Comparison of ENCODE assay signal across 16 mouse cellular contexts in the genomic region with DNA sequence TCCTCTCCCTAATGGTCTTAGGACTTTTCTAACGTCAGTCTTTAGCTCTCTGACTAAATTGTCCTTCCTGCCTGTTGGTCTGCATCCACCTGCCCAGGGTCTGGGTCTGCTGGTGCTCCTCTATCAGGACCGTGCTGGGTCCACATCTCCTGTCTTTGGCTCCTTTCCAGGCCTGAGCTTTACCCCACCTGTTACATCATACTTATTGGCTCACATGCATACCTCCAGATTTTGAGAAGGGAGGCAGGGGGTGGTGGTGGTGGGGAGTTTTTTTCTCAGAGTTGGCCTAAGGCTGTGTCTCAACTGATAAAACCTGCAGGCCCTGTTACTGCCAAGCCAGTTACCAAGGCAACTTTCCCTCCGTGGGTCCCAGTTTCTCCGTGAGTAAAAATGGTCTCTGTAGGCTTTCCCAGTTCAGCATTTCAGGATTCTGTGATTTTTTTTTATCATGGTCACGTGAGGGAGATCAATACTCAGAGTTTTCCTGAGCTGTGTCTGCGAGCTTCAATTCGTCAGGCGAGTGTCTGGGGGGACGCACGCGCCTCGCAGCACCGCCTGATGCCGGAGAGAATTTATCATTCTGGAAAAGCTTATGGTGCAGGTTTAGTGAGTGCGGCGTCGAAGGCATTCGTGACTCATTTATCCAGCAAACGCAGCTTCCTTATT.
DNase-seq lines count a peak whose midpoint lies in the region; ATAC-seq and TF ChIP-seq lines count a peak whose summit lies in the region.
"Had no signal": no experiment of that assay in that cellular context is flagged by ENCODE, and none has a peak within 500 bp of the region (broad histone marks: within the 10 kb centered on the region; RNA-seq: fewer than 3 reads in every experiment).

No protein-coding gene starts in this region.

- TF ChIP-seq EP300 in lung, postnatal 0 days (IDR thresholded peaks at IDR 0.05) = no peak

- no peak overlapping the region for H3K4me3 ChIP-seq in hindbrain, postnatal 0 days (ENCODE audit: low read length)
- no peak overlapping the region for H3K4me3 ChIP-seq in hindbrain, embryonic 13.5 days
- H3K4me3 ChIP-seq in lung, postnatal 0 days (ENCODE audit: low read depth, low read length) = no peak overlapping the region
- H3K4me3 ChIP-seq: heart, embryonic 13.5 days; neural tube, embryonic 15.5 days; stomach, embryonic 15.5 days had no signal

- no peaks in the 10 kb centered on the region for H3K36me3 ChIP-seq in hindbrain, postnatal 0 days (ENCODE audit: insufficient read depth, low read length)
- no peaks in the 10 kb centered on the region for H3K36me3 ChIP-seq in hindbrain, embryonic 13.5 days
- no peaks in the 10 kb centered on the region for H3K36me3 ChIP-seq in lung, postnatal 0 days (ENCODE audit: insufficient read depth, low read length)
- H3K36me3 ChIP-seq: heart, embryonic 13.5 days; neural tube, embryonic 15.5 days; stomach, embryonic 15.5 days had no signal

- H3K27ac ChIP-seq in hindbrain, postnatal 0 days = no peak overlapping the region
- no peak overlapping the region for H3K27ac ChIP-seq in hindbrain, embryonic 13.5 days
- no peak overlapping the region for H3K27ac ChIP-seq in lung, postnatal 0 days (ENCODE audit: low read length)
- H3K27ac ChIP-seq: heart, embryonic 13.5 days; neural tube, embryonic 15.5 days; stomach, embryonic 15.5 days had no signal

- H3K4me1 ChIP-seq in hindbrain, postnatal 0 days (ENCODE audit: insufficient read depth, low read length) = no peaks in the 10 kb centered on the region
- H3K4me1 ChIP-seq in hindbrain, embryonic 13.5 days (replicated peaks) = peaks cover 6% of the 10 kb centered on the region; the same call in 1 of the 2 replicates
- no peaks in the 10 kb centered on the region for H3K4me1 ChIP-seq in lung, postnatal 0 days (ENCODE audit: insufficient read depth, low read depth, low read length)
- H3K4me1 ChIP-seq: heart, embryonic 13.5 days; stomach, embryonic 15.5 days had no signal

- no peaks in the 10 kb centered on the region for H3K27me3 ChIP-seq in hindbrain, postnatal 0 days (ENCODE audit: insufficient read depth, low read length)
- no peaks in the 10 kb centered on the region for H3K27me3 ChIP-seq in hindbrain, embryonic 13.5 days
- no peaks in the 10 kb centered on the region for H3K27me3 ChIP-seq in lung, postnatal 0 days (replicated peaks; ENCODE audit: insufficient read depth, low read length)
- H3K27me3 ChIP-seq: heart, embryonic 13.5 days; neural tube, embryonic 15.5 days; stomach, embryonic 15.5 days had no signal

- no peak for DNase-seq in hindbrain, postnatal 0 days (ENCODE audit: low spot score)
- DNase-seq in frontal cortex, adult 2 months (ENCODE audit: extremely low spot score in 1 of 2, low spot score in 1 of 2) = peak; percentile 26 to 63
- DNase-seq in left cerebral cortex, adult 8-10 months (ENCODE audit: low spot score in 2 of 2) = peak; percentile 15 to 50
- DNase-seq in right cerebral cortex, postnatal 25 days = peak; percentile 59
- no peak for DNase-seq in lung, postnatal 0 days (ENCODE audit: low spot score)
- no peak for DNase-seq in gastrocnemius, adult 18-20 months (ENCODE audit: low spot score)
- DNase-seq: adrenal gland, postnatal 36 days; cerebellum, adult 11-12 months; gastrocnemius, postnatal 25 days; lung, postnatal 14 days had no signal

- ATAC-seq in hindbrain, postnatal 0 days = peak; percentile 12; the same call in 1 of the 2 replicates
- no peak for ATAC-seq in hindbrain, embryonic 13.5 days (ENCODE audit: low FRiP score)
- ATAC-seq in lung, postnatal 0 days = no peak
- no peak for ATAC-seq in megakaryocyte progenitor cell, adult 5-6 weeks (replicated peaks; ENCODE audit: poor library complexity)
- ATAC-seq: intestine, postnatal 0 days had no signal

- no peak overlapping the region for H3K4me2 ChIP-seq in hindbrain, postnatal 0 days (ENCODE audit: low read depth, low read length)
- no peak overlapping the region for H3K4me2 ChIP-seq in hindbrain, embryonic 13.5 days
- no peak overlapping the region for H3K4me2 ChIP-seq in lung, postnatal 0 days (replicated peaks; ENCODE audit: low read depth, low read length)
- H3K4me2 ChIP-seq: heart, embryonic 13.5 days; neural tube, embryonic 15.5 days; stomach, embryonic 15.5 days had no signal

- WGBS in hindbrain, postnatal 0 days = 67% methylated on average over 19 of the region's 19 CpGs
- 81% methylated on average over 19 of the region's 19 CpGs for WGBS in hindbrain, embryonic 13.5 days
- 76% methylated on average over 19 of the region's 19 CpGs for WGBS in lung, postnatal 0 days

- no peak for TF ChIP-seq CTCF in hindbrain, postnatal 0 days (IDR thresholded peaks at IDR 0.05; ENCODE audit: low read depth)
- no peak for TF ChIP-seq CTCF in lung, postnatal 0 days (IDR thresholded peaks at IDR 0.05)

- no peak overlapping the region for H3K9ac ChIP-seq in hindbrain, postnatal 0 days (replicated peaks; ENCODE audit: low read length)
- H3K9ac ChIP-seq in hindbrain, embryonic 13.5 days = no peak overlapping the region
- no peak overlapping the region for H3K9ac ChIP-seq in lung, postnatal 0 days (replicated peaks; ENCODE audit: low read depth)
- H3K9ac ChIP-seq: heart, embryonic 13.5 days; neural tube, embryonic 15.5 days; stomach, embryonic 15.5 days had no signal

- H3K9me3 ChIP-seq in hindbrain, postnatal 0 days (ENCODE audit: low read length) = no peaks in the 10 kb centered on the region
- H3K9me3 ChIP-seq in hindbrain, embryonic 13.5 days = no peaks in the 10 kb centered on the region
- no peaks in the 10 kb centered on the region for H3K9me3 ChIP-seq in lung, postnatal 0 days (ENCODE audit: low read length)
- H3K9me3 ChIP-seq: heart, embryonic 13.5 days; neural tube, embryonic 15.5 days; stomach, embryonic 15.5 days had no signal

Comparison
In these comparisons a context has a peak if more than half of its experiments do, and no peak if none do; other contexts are left out.
1. DNase-seq: peak in frontal cortex, adult 2 months (2 of 2), left cerebral cortex, adult 8-10 months (2 of 2) and right cerebral cortex, postnatal 25 days (single experiment); none in hindbrain, postnatal 0 days (single experiment), lung, postnatal 0 days (single experiment) and gastrocnemius, adult 18-20 months (single experiment).